Mouse (Mus musculus) forebrain, embryonic 15.5 days (tissue): ENCODE data around the gene A930009A15Rik. TPM values are rescaled to one million over a fixed set of nuclear protein-coding genes. Genes with fewer than 3 reads are reported as not detected.

Experiments
- ATAC-seq: fragments of 200-750 bp; cut with Nextera tagmentation; replicated peaks from 2 replicates; pipeline ENCODE4 v1.8.0; 2017; ENCODE audit warnings: mild to moderate bottlenecking, moderate TSS enrichment, moderate library complexity
- H3K27ac ChIP-seq: fragments of 300-500 bp; sonication (generic); replicated peaks from 2 replicates; pipeline ENCODE4 v1.5.1; 2015; ENCODE audit warnings: mild to moderate bottlenecking, inconsistent platforms
- H3K27me3 ChIP-seq: fragments of 300-500 bp; sonication (generic); 2 replicates; pipeline ENCODE4 v1.6.1; 2015; ENCODE audit warnings: inconsistent platforms
- H3K36me3 ChIP-seq: fragments of 300-500 bp; sonication (generic); 2 replicates; pipeline ENCODE4 v1.6.1; 2015; ENCODE audit warnings: mild to moderate bottlenecking, inconsistent platforms
- H3K4me1 ChIP-seq: fragments of 300-500 bp; sonication (generic); 2 replicates; pipeline ENCODE4 v1.6.1; 2015; ENCODE audit warnings: inconsistent platforms
- H3K4me2 ChIP-seq: fragments of 300-500 bp; sonication (generic); replicated peaks from 2 replicates; pipeline ENCODE4 v1.6.1; 2015; ENCODE audit warnings: mild to moderate bottlenecking, inconsistent platforms
- H3K4me3 ChIP-seq: fragments of 300-500 bp; sonication (generic); 2 replicates; pipeline ENCODE4 v1.5.1; 2015; ENCODE audit warnings: mild to moderate bottlenecking, inconsistent platforms
- H3K9ac ChIP-seq: fragments of 300-500 bp; sonication (generic); replicated peaks from 2 replicates; pipeline ENCODE4 v1.6.1; 2015; ENCODE audit warnings: mild to moderate bottlenecking, inconsistent platforms
- H3K9me3 ChIP-seq: fragments of 300-500 bp; sonication (generic); 2 replicates; pipeline ENCODE4 v1.6.1; 2016; ENCODE audit warnings: inconsistent platforms
- WGBS: fragments of 180-500 bp; shearing (Covaris S2); methylation state at CpG from one replicate; pipeline ENCODE4 v1.1.7; 2015; ENCODE audit warnings: mixed read lengths; 5-methylcytosine and 5-hydroxymethylcytosine counted together
- polyA plus RNA-seq: library from polyadenylated mRNA; unstranded; fragments of >200 nt; fragmentation: Nextera tagmentation; extraction: Ambion mirVana; gene quantifications from 2 replicates; pipeline ENCODE4 v1.2.1, GENCODE M21; 2015

A930009A15Rik gene
- polyA plus RNA-seq, 1 experiment from 2014 or later, result not detected

- 1% methylated on average over 21 of the region's 21 CpGs for WGBS
- Histone ChIP-seq H3K4me2 (peak overlapping the region; percentile 96), H3K27ac (no peak overlapping the region), H3K27me3 (peaks cover 83% of the 10 kb centered on the region), H3K9me3 (no peaks in the 10 kb centered on the region), H3K36me3 (no peaks in the 10 kb centered on the region), H3K4me3 (peak overlapping the region; percentile 55), H3K4me1 (peaks cover 28% of the 10 kb centered on the region), H3K9ac (no peak overlapping the region)
- ATAC-seq, result no peak
These were observed 15.9 kb downstream of the A930009A15Rik start for GRCm38 (mm10) chr10:115585491-115586245.

DNA sequence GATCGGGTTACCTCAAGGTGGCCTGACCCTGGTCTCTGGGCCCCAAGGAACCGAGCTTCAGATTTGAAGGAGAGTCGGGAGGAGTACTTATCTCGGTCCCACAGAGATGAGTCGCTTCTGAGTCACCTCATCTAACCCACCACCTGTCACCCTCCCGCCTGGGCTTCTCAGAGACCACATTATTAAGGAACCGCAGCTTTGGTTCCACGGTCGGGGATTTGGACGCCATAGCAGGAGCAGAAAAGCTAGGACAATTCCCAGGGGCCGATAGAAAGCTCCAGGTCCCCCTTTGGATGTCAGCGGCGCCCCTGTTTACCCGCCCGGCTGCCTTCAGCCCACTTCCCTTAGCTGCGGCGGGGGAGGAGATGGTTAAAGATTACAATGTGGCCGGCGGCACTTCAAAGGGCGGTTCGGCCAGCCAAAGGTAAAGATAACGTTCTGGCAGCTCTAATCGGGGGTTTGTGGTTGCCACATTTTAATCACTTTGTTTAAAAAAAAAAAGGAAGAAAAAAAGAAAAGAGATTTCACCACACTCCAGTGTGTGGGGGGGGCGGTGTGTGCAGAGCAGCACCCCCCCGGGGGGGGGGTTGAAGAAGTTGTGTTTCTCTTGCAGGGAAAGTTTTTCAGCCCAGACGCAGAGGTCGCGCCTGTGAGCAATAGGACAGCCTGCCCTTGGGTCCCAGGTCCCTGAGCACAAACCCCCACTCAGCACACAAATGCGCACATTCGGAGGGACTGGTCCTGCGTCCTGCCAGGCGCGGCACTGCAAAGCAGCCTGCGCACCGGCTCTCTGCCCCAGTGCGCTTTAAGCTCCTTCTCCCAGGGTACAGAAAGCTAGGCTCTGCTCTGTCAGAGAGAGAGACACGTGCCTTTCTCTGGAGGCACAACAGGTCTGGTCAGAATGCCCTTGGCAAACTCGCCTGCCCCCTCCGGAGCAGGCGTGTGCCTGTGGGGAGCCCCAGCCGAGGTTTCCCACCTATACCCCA, 16.8 kb downstream of the A930009A15Rik start:
- ATAC-seq, result peak; percentile 73
- Histone ChIP-seq H3K9ac (peak overlapping the region; percentile 46), H3K36me3 (no peaks in the 10 kb centered on the region), H3K9me3 (no peaks in the 10 kb centered on the region), H3K4me1 (peaks cover 28% of the 10 kb centered on the region), H3K4me2 (peak overlapping the region; percentile 96), H3K27me3 (peaks cover 74% of the 10 kb centered on the region), H3K4me3 (peak overlapping the region; percentile 55), H3K27ac (no peak overlapping the region)
- WGBS, result under 1% methylated on average over 41 of the region's 41 CpGs

- H3K9ac ChIP-seq, result peak within 1 kb of the TSS; percentile 46
- H3K27me3 ChIP-seq, result peaks cover 72% of the 10 kb centered on the region
- H3K36me3 ChIP-seq, result no peaks in the 10 kb centered on the region
- 0% methylated on average over 46 of the region's 47 CpGs for whole genome bisulfite sequencing
- ATAC-seq, result peak; percentile 88
- H3K4me1 ChIP-seq, result peaks cover 28% of the 10 kb centered on the region
- H3K27ac ChIP-seq, result no peak within 1 kb of the TSS
- no peaks in the 10 kb centered on the region for H3K9me3 ChIP-seq
- peak within 1 kb of the TSS; percentile 55 for H3K4me3 ChIP-seq
- peak within 1 kb of the TSS; percentile 96 for H3K4me2 ChIP-seq
These were observed 17.6 kb downstream of the A930009A15Rik start, which contains the start of gene Lgr5 for GRCm38 (mm10) chr10:115587301-115587969. Gene Lgr5, minus strand, starts transcription at chr10:115587780.

- H3K9ac ChIP-seq, result peak overlapping the region; percentile 46
These were observed 18.2 kb downstream of the A930009A15Rik start for GRCm38 (mm10) chr10:115587979-115588378.

GRCm38 (mm10) chr10:115593221-115593620, 23.4 kb downstream of the A930009A15Rik start:
- H3K4me2 ChIP-seq, result no peak overlapping the region
- H3K36me3 ChIP-seq, result no peaks in the 10 kb centered on the region
- H3K9ac ChIP-seq, result no peak overlapping the region
- WGBS, result 51% methylated on average over 11 of the region's 11 CpGs
- H3K9me3 ChIP-seq, result no peaks in the 10 kb centered on the region
- ATAC-seq, result no peak
- H3K27me3 ChIP-seq, result peaks cover 39% of the 10 kb centered on the region
- H3K27ac ChIP-seq, result no peak overlapping the region
- 0 out of 2 replicates have a peak, but pooled peaks cover under 1% of the 10 kb centered on the region for H3K4me1 ChIP-seq
- H3K4me3 ChIP-seq, result no peak overlapping the region

More at GRCm38 (mm10) chr10:115587979-115588378, 18.2 kb downstream of the A930009A15Rik start:
- Histone ChIP-seq H3K36me3 (no peaks in the 10 kb centered on the region), H3K27ac (no peak overlapping the region), H3K4me1 (peaks cover 28% of the 10 kb centered on the region), H3K9me3 (no peaks in the 10 kb centered on the region), H3K27me3 (peaks cover 70% of the 10 kb centered on the region), H3K4me3 (peak overlapping the region; percentile 55), H3K4me2 (peak overlapping the region; percentile 96)
- WGBS, result 2% methylated on average over 7 of the region's 7 CpGs
- ATAC-seq, result no peak

GRCm38 (mm10) chr10:115593651-115594050, 23.9 kb downstream of the A930009A15Rik start:
- 89% methylated on average over 6 of the region's 6 CpGs for WGBS
- Histone ChIP-seq H3K4me1 (no peaks in the 10 kb centered on the region), H3K27ac (no peak overlapping the region), H3K36me3 (no peaks in the 10 kb centered on the region), H3K9ac (no peak overlapping the region), H3K27me3 (peaks cover 34% of the 10 kb centered on the region), H3K4me3 (no peak overlapping the region), H3K4me2 (no peak overlapping the region), H3K9me3 (no peaks in the 10 kb centered on the region)
- ATAC-seq, result no peak

GRCm38 (mm10) chr10:115595748-115596147, 26.0 kb downstream of the A930009A15Rik start:
- H3K4me3 ChIP-seq, result no peak overlapping the region
- H3K4me1 ChIP-seq, result no peaks in the 10 kb centered on the region
- no peaks in the 10 kb centered on the region for H3K9me3 ChIP-seq
- WGBS, result 100% methylated on average over 1 of the region's 1 CpGs
- no peak overlapping the region for H3K9ac ChIP-seq
- no peak for ATAC-seq
- no peak overlapping the region for H3K27ac ChIP-seq
- H3K27me3 ChIP-seq, result peaks cover 18% of the 10 kb centered on the region; the same call in 1 of the 2 replicates
- no peak overlapping the region for H3K4me2 ChIP-seq
- no peaks in the 10 kb centered on the region for H3K36me3 ChIP-seq

DNA sequence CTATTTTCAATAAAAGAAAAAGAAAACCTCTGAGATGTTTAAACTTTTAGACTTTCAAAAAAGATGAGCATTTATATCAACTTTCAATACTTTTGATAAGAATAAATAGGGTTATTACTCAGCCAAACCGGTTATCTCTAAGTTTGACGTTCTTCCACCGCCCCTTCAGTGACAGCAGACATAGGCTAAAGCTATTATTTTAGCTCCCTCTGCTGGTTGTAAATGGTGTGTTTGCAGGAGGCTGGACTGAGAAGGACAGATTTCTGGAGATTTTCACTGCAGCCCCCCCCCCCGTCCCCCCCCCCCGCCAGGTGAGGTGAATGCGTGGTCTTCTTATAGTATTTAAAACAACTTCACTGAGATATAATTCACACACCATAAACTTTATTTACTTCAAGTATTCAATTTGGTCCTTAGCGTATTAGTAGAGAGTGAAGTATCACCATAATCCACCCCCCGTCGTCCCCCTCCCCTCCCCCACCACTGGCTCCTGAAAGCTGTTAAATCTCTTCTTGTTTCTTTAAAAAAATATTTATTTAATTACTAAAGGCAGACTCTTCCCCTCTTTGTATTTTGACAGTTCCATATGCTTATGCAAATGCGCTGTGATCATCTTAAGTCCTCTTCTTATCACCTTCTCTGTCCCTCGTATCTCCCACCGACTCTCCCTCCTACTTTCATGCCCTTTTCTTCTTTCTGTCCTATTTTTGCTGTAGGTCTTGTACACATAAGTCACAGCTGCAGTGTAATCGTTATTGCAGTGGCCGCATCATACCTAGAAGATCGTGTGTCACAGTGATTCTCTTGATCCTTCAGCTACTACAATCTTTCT, 47.9 kb downstream of the A930009A15Rik start:
- WGBS, result 12% methylated on average over 14 of the region's 15 CpGs
- peak; percentile 94 for ATAC-seq
- Histone ChIP-seq H3K27me3 (peaks cover 4% of the 10 kb centered on the region; the same call in 1 of the 2 replicates), H3K9me3 (no peaks in the 10 kb centered on the region), H3K9ac (no peak overlapping the region), H3K27ac (no peak overlapping the region), H3K4me1 (peaks cover 7% of the 10 kb centered on the region; the same call in 1 of the 2 replicates), H3K4me2 (peak overlapping the region; percentile 39), H3K4me3 (peak overlapping the region; percentile 21), H3K36me3 (no peaks in the 10 kb centered on the region)

- ATAC-seq, result peak; percentile 66
- WGBS, result 16% methylated on average over 15 of the region's 15 CpGs
- Histone ChIP-seq H3K9me3 (no peaks in the 10 kb centered on the region), H3K36me3 (no peaks in the 10 kb centered on the region), H3K4me2 (peak overlapping the region; percentile 39), H3K9ac (no peak overlapping the region), H3K4me1 (peaks cover 7% of the 10 kb centered on the region; the same call in 1 of the 2 replicates), H3K4me3 (peak overlapping the region; percentile 21), H3K27me3 (peaks cover 4% of the 10 kb centered on the region; the same call in 1 of the 2 replicates), H3K27ac (no peak overlapping the region)
These were observed 48.6 kb downstream of the A930009A15Rik start for GRCm38 (mm10) chr10:115618288-115618856.

DNA sequence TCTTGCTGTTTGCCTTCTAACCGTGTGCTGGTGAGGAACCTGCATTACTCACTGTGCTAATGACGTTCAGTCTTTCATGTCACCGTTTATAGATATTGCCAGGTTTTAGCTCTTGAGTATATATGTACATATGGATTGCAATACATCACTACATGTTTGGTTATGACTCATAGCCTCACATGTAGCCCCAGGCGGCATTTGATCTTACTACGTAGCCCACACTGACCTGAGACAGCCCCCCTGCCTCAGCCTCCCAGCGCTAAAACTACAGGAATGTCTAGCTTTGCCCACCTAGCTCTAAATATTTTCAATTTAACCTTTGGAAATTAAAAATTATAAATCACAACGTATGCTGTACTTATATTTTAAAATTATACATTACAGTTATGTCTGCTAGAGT, 53.7 kb downstream of the A930009A15Rik start:
- 79% methylated on average over 7 of the region's 7 CpGs for WGBS
- ATAC-seq, result 0 out of 2 replicates have a peak, but pooled peaks have one; percentile 41

More for the DNA sequence above, 53.7 kb downstream of the A930009A15Rik start:
- peaks cover 4% of the 10 kb centered on the region; the same call in 1 of the 2 replicates for H3K27me3 ChIP-seq
- H3K4me2 ChIP-seq, result no peak overlapping the region
- no peak overlapping the region for H3K27ac ChIP-seq
- no peaks in the 10 kb centered on the region for H3K9me3 ChIP-seq
- H3K36me3 ChIP-seq, result no peaks in the 10 kb centered on the region
- no peak overlapping the region for H3K4me3 ChIP-seq
- peaks cover 9% of the 10 kb centered on the region for H3K4me1 ChIP-seq
- no peak overlapping the region for H3K9ac ChIP-seq
